Mouse (Mus musculus) urinary bladder, postnatal 14 days (tissue): Measurements from ENCODE around the gene Crb2.

Experiments
- DNase-seq: peaks from one replicate; pipeline ENCODE4 v3.0.0; 2021; ENCODE audit warnings: low spot score

The Crb2 gene

DNA sequence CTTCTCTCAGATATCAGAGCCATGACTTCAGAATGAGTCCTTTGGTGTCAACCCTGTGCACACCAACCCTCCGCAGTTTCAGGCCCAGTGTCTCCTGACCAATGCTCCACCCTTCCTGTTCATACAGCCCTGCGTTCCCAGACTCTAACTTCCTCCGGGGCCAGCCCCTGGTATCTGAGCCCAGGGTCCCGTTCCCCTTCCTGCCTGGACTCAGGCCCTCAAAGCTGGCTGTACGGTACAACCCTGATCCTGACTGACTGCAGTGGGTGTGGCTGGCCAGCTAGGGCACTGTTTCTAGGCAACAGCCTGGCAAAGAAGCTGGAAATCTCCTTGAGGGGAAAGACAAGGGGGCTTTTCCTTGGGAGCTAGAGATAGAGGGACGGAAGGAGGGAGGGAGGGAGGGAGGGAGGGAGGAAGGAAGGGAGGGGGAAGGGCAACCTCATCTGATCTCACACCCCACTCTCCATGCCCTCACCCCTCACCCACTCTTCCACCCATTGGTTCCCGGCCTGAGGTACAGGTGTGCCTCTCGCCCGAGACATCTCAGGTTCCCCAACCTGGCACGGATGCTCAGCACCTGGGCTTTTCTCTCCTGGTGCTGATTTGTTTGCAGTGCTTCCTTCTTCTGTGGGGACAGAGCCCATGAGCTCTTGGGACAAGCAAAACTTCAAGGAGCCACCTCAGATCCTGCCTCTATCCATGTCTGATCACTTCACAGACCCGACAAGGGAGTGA lies 9.9 kb upstream of the Crb2 start:
- no peak for DNase-seq

DNA sequence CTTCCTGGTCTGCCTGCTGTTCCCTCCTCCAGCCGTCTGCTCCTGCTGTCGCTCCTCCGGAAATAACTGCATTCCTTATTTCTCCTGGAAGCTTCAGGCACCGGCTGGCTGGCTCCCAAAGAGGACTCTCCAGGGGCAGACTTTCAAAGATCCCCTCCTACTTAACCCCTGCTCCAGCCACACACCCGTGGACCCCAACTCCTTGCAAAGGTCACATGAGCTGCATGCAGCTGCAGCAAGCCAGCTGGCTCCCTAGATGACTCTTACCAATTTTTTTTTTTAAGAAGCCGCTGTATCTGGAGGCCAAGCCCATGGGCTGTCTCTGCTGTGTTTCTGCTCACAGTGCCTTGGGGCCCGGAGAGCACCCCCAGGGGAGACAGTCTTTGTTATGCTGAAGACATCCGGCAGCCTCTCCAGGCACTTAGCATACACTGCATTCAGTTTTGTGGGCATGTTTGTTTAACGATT lies 8.9 kb upstream of the Crb2 start:
- no peak for DNase-seq

DNA sequence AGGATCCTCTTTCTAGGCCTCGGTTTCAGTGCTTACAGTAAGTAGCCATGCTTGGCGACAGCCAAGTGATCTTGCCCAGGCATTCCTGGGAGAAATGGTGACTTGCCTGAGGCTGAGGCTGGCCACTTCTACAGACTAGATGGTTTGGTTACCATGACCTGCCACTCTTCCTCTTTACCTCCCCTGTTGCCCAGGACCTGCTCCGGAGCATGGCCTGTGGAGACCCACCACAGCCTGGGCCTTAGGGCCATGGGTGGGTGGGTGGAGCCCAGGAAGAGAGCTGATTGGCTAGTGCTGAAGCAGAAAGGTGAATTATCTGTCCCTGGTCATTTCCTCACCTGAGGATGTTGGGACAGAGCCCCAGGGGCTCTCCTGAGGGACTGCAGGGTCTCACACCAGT lies 8.3 kb upstream of the Crb2 start:
- DNase-seq: no peak

DNA sequence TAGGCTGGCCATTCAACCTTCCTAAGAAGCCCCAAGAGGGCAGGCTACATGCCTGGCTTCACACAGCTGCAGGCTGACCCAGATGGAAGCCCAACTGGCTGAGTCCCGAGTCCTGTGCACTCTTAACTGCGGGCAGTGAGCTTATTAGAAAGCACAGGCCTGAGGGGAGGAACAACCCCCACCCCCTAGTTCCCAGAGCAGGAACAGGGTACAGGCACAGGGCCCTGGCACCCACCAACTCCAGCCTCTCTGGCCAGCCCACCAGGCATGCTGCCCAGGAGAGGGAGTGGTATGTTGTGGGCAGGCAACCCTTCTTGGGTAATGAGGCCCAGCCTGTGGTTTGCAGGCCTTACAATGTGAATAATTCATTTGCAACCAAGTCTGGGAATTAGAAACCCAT lies 7.1 kb upstream of the Crb2 start:
- no peak for DNase-seq

DNA sequence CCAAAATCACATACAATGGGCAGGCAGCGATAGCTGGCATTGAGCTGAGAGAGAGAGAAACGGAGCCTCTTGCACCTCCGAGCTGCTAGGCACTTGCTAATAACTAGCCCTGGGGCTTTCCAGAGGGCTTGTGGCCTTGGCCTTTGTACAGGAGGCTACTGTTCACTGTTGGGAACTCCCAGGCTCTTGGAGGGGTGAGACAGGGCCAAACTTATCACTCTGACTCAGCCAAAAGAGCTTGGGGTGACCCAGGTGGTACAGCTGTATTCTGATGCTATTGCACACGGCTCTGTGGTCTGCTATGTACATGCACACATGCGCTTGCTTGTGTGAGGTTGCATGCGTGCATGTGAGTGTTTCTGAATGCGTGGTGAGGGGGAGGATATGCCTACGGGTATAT lies 6.3 kb upstream of the Crb2 start:
- DNase-seq: no peak

DNA sequence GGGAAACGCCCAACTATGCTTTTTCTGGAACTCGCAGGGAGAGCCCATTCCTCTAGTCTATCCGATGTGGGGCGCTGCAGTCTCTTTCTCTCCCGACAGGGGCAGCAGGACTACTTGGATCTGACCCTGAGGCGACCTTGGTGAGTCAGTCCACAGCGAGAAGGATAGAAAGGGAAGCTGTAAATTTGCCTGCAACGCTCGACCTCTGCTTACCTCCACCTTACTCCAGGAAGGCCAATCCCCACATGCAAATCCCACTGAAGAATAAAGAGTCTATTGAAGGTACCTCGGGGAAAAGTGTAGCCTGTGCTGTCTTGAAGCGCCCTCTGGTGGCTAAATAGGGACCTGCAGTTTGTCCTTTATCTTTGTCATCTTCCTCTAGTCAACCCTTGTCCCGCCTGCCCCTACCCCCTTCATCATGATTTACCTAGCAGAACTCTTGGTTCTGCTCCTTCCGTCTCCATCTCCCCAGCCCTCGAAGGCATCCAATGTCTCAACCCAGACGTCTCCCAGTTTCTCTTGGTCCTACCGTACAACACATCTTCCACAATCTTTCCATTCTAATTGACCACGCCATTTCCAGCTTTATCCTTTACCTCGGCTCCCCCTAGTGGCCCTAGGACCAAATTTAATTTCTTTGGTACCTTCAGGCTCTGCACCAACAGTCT lies 4.3 kb upstream of the Crb2 start:
- DNase-seq: peak; percentile 87

DNA sequence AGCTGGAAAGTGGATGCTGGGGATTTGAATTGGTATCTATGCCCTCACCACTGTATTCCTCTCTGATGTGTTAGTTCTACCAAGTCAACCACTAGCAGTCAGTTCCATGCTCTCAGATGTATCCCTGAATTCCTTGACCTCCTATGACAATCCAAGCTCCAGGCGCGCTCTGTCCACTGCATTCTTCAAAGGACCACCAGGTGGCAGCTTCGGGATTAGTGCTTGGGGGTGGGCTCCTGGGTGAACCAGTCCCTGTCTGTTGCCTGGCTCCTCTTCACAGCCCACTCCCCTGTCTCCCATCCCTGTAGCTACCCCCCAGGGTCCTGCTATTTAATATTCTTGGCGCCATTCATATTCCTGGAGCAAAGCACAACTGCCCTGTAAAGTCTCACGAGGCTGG lies 1.5 kb upstream of the Crb2 start:
- DNase-seq: no peak

DNA sequence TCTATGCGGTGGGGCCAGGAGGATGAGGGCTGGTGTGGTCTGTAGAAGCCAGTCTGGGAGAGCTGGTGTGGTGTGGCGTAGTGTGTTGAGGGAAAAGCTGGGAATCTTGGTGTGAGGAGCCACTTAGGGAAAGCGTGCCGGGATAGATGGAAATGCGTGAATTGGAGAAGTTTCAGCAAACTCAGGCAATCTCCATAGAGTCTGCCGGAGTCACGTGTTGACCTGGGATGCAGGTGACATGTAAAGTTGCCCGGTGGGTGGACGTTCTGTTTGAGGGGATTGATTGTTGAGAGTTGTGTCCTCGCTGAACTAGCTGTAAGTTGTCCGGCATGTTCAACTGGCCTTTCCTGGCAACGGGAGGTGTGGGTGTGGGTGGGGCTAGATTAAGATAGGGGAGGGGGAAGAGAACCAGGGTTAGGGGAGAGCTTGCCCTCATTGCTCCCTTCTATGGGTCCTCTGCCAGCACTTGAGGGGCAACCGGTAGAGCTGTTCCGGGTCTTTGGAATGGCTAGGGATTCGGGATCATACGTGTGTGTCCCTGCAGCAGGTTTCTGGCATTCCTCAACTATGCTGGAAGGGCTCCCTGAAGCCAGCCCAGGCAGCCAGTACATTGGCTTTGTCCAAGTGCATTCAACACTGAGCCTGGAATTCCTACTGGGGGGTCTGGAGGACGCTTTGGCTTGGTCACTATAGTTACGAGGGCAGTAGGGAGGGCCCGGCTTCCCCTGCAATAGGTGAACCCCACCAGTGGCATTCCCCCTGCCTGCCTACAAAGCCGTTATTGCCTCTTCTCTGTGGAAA lies 762 bp downstream of the Crb2 start:
- no peak for DNase-seq

DNA sequence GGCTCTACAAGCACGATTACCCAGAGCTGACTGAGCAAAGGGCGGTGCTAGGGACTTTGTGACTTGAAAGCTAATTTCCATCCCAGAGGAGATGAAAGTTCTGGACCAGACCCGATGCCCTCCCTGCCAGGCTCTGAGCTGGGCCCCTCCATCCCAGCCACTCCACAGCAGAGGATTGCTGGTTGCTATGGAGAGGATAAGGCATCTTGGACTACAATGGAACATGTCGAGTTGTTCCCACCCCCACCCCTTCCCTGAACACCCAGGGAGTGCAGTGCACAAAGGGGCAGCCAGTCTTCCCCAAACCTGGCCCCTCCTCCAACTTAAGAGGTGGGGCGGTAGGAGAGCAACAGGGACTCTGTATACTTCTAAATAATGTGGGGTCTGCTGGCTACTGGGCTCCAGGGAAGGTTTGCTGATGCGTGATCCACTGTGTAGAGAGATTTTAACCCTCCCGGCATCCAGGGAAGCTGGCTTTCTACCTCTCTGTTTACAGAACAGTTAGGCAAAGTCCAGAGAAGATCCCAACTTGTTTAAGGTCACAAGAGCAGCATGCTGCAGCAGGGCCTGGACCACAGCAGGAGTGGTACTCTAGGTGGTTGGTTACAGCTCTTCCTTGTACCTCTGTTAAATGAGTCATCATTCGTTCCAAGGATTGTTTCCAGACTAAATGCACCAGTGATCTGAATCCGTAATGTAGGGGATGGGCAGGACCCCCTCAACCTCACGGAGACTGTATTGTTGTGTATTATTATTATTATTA lies 2.1 kb downstream of the Crb2 start:
- no peak for DNase-seq

DNA sequence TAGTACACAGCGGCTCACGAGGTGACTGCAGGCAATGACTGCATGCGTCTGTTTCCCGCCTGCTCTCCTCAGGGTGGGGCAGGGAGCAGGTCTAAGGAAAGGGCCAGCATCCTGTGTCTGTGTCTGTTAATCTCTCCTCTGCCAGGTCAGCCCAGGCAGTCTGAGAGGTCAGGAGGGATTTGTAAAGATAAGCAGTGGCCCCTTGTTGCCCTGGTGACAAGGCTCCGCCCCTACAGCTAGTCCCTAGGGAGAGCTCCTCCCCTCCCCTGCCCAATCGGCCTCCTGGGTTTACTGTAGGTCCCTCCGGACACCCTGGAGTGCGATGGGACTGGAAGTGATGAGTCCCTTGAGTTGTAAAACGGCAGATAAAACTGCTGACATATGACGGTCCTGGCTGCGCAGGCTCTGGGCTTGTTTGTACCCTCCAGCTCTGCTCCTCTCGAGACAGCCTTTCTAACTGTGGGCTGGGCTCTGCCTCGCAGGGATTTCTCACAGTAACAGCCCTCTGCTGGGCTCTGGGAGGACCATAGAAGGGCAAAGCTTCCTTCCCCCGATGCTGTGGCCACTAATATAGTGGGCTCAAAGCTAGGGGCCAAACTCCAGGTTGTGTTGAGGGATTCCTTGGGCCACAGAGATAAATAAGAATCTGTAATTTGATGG lies 4.4 kb downstream of the Crb2 start:
- DNase-seq: peak; percentile 59

DNA sequence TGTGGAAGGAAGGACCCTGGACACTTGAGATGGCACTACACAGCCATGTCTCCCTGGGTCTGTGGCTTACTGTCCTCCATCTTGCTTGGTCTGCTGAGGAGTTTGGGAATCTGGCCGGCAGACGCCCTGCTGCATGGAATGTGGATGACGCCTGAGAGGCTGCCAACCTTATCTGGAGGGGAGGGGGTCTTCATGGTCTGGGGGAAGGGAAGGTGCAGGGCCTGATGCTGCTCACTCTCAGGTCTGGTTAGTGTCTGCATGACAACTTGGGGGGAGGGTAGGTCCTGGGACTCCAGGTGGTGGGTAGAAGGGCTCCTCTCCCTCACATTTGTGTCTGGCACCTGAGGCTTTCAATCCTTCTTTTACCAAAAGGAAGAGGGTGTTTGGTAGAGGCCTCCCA lies 5.4 kb downstream of the Crb2 start:
- no peak for DNase-seq

DNA sequence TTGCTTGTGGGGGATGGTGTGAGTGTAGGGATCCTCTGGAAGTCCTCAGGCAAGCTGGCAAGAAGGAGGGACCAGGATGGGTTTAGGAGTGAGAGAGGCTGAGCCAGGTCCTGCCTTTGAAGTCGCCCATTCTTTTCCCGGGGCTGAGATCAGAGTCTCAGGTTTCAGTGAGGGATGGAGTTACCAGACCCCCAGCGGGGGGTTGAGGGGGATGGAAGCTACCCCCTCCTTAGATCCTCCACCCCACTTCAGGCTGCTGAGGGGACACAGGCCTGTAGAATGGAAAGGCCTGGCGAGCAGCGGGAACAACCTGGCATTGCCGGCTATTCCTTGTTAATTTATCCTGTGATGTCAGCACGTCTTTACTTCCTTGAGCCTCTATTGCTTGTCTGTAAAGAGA lies 6.0 kb downstream of the Crb2 start:
- no peak for DNase-seq

DNA sequence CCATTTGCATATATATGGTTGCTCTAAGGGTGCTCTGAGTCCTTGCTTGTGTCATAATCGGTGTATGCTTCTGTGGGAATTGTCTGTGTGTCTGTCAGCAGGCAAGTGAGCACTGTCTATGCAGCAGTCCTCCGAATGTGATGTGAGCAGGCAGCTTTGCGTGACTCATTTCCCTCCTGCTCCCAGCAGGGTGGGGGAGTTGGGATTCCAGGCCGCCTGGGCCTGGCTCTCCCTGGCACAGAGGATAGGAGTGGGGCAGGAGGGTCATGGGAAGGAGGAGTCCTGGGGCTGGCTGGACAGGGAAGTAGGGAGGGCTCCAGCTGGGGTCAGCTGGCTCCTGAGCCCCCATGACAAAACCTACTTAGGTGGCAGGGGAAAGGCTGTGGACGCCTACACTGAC lies 8.4 kb downstream of the Crb2 start:
- no peak for DNase-seq

DNA sequence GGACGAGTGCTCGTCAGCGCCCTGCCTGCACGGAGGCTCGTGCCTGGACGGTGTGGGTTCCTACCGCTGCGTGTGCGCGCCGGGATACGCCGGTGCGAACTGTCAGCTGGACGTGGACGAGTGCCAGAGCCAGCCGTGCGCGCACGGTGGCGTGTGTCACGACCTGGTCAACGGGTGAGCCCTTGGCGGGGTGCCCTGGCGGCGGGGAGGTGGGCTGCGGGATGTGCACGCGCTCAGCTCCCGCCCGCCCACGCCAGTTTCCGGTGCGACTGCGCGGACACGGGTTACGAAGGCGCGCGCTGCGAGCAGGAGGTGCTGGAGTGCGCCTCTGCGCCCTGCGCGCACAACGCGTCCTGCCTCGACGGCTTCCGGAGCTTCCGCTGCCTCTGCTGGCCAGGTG lies 10.4 kb downstream of the Crb2 start:
- DNase-seq: no peak

DNA sequence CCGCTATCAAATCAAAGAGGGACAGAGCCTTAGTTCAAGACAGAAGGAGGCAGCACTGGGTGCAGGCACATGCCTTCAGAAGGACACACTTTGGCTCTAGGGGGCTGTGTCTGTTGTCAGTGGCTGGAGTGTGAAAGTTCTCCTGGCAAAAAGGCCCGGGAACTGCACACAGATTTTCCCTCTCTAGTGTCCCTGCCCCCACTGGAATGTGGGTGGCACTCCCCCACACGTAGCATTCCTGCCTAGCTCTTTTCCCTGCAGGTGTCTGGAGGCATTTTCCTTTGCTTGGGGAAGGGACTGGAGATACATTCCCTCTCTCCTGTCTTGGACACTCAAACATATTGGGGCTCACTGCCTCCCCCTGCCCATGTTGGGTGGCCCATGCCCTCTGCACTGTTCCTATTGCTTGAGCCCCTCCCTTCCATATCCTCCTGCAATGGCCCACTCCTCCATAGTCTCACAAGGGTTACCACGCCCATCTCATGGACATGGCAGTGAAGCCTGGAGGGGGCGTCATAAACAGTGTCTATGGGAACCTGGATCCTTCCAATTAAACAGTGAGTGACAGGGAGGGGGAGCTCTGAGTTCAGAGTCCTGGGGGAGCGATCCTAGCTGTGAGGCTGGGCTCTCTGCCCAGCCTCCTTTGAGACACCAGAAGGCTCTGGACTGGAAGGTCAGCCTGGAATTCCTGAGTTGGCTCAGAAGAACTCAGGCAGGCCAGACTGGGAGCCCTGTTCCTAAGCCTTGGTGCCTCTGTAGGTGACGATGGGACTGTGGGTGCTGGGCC lies 12.3 kb downstream of the Crb2 start:
- DNase-seq: no peak

DNA sequence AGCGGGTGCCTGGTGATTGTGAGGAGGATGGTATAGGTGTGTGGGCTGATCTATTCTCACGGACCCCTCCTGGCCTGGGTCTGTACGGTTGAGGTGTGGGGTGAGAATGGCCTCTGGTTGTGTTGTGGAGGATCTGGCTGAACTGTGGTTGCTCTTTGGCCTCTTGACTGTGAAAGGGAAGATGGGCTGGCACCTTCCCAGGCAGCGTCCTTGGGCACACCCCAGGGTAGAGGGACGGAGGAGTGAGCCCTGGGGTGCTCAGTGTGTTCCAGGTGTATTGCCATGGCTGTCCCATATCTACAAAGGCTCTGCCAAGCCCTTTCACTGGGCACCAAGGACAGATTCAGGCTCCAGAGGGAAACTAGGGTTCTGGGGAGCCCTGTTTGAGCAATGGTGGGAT lies 13.0 kb downstream of the Crb2 start:
- DNase-seq: no peak

DNA sequence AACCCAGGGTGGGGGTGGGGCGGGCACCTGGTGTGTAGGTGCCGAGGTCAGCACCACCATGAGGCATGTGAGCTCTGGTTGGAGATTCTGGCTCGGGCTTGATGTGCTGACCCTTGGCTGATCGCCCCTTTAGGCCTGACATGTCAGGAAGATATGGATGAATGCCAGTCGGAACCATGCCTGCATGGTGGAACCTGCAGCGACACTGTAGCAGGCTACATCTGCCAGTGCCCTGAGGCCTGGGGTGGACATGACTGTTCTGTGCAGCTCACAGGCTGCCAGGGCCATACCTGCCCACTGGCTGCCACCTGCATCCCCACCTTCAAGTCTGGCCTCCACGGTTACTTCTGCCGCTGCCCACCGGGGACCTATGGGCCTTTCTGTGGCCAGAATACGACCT lies 13.9 kb downstream of the Crb2 start:
- no peak for DNase-seq

DNA sequence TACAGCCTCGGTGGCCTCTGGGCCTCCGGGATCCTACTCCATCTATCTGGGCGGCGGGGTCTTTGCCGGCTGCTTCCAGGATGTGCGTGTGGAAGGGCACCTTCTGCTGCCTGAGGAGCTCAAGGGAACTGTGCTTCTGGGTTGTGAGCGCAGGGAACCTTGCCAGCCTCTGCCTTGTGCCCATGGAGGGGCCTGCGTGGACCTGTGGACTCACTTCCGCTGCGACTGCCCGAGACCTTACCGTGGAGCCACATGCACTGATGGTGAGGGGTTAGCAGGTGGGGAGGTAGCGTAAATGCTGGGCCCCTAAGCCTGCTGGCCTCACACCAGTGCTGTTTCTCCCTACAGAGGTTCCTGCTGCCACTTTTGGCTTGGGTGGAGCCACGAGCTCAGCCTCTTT lies 14.7 kb downstream of the Crb2 start:
- DNase-seq: no peak

DNA sequence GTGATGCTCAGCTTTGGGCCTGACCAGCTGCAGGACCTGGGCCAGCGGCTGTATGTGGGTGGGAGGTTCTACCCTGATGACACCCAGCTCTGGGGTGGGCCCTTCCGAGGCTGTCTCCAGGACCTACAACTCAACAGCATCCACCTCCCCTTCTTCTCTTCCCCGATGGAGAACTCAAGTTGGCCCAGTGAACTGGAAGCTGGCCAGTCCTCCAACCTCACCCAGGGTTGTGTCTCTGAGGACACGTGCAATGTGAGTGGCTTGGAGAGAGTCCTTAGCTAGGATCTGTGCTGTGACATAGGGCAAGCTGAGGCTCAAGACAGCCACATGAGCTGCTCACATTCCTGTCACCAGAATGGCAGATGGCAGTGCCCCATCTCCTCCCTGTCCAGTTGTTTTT lies 15.3 kb downstream of the Crb2 start:
- DNase-seq: no peak

DNA sequence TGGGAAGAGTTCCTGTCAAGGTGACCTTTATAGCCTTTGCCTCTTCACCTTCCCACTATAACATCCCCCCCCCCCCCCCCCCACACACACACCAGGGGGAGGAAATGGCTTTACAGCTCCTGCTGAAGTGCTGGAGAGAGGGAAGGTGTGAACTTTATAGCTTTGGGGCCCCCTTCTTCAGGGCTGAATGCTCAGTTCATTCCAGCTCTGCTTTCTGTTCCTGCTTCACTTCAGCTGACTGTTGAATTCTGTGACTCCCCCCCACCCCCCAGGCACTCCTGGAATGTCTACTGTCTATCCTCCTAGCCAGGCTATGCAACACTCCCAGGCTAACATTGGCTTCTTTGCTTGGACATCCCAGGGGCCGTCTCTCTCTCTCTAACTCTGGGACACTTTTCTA lies 20.0 kb downstream of the Crb2 start:
- DNase-seq: no peak

DNA sequence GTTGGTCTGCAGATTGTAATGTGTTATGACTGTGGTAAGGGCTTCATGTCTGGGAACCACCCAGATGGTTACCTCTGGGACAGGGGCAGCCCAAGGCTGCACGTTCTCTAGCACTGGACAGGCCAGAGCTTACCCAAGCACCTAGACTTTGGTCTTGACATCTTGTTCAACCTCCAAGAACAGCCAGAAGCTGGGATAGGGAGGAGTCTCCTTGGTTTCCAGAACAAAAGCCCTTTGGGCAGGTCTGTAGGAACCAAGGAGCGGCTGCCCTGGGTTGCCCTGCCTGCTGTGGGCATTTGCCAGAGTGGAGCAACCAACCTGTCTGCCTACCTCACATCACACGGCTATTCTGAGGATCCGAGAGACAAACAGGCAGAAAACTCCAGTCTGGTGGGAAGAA lies 21.0 kb downstream of the Crb2 start:
- DNase-seq: no peak
